Mouse (Mus musculus) forebrain, embryonic 10.5 days (tissue): ENCODE measurements around the gene Commd7. TPM values are rescaled to one million over a fixed set of nuclear protein-coding genes. Genes with fewer than 3 reads are reported as not detected.
A peak's percentile ranks its signal among the peaks of the same experiment; 100 is the strongest.

ENCODE experiments used
- DNase-seq: peaks from one replicate; pipeline ENCODE4 v3.0.0-alpha.2; 2017; ENCODE audit warnings: low spot score; ENCODE audit errors: extremely low spot score
- H3K27ac ChIP-seq: fragments of 300-500 bp; sonication (generic); 2 replicates; pipeline ENCODE4 v1.5.1; 2016; ENCODE audit warnings: mild to moderate bottlenecking
- H3K27me3 ChIP-seq: fragments of 300-500 bp; sonication (generic); 2 replicates; pipeline ENCODE4 v1.6.1; 2016; ENCODE audit warnings: mild to moderate bottlenecking; ENCODE audit not compliant: poor library complexity, severe bottlenecking
- H3K36me3 ChIP-seq: fragments of 300-500 bp; sonication (generic); replicated peaks from 2 replicates; pipeline ENCODE4 v1.6.1; 2016; ENCODE audit warnings: mild to moderate bottlenecking, moderate library complexity
- H3K4me1 ChIP-seq: fragments of 300-500 bp; sonication (generic); 2 replicates; pipeline ENCODE4 v1.6.1; 2016
- H3K4me3 ChIP-seq: fragments of 300-500 bp; sonication (generic); 2 replicates; pipeline ENCODE4 v1.5.1; 2016; ENCODE audit warnings: mild to moderate bottlenecking, moderate library complexity
- H3K9me3 ChIP-seq: fragments of 300-500 bp; sonication (generic); 2 replicates; pipeline ENCODE4 v1.6.1; 2016; ENCODE audit warnings: mild to moderate bottlenecking, moderate library complexity
- WGBS: fragments of 180-500 bp; shearing (Covaris S2); methylation state at CpG from one replicate; pipeline ENCODE4 v1.1.7; 2016; 5-methylcytosine and 5-hydroxymethylcytosine counted together
- polyA plus RNA-seq: library from polyadenylated mRNA; unstranded; fragments of >200 nt; fragmentation: Nextera tagmentation; extraction: Ambion mirVana; gene quantifications from 2 replicates; pipeline ENCODE4 v1.2.1, GENCODE M21; 2016

Gene Commd7
- polyA plus RNA-seq, 1 experiment from 2014 or later, result 66.2 TPM

DNA sequence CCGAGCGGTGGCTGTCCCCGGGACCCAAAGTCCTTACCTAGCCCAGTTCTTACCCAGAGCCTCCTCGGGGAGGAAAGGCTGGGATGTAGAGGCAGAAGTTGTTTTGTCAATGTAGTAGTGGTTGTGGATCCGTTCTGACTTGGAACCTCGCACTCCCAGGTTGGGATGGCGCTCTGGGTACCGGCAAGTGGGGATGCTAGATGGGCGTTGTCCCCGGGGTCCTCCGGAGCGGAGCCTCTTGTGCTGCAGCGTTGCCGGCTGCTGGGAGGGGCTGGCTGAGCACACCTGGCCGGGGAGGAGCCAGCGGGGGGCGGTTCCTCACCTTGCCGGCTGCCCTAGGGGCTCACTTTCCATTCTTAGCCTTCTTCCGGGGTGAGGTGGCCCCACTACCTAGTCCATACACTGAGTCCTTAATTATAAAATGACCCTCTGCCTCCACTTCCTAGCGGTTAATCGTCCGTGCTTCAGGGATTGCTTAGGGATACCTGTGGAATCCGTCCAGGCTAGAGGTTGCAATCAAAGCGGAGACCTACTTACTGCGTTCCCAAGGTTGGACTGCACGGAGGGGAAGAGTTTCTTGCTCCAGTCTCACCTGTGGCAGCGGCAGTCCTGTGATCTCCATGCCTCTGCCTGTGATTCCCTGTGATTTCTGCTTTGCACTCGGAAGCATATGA is 17.6 kb upstream of the Commd7 start:
- Histone ChIP-seq H3K4me1 (peaks cover 50% of the 10 kb centered on the region), H3K27ac (peak overlapping the region; percentile 93), H3K4me3 (peak overlapping the region; percentile 87), H3K36me3 (peaks cover 9% of the 10 kb centered on the region; the same call in 1 of the 2 replicates), H3K27me3 (peaks cover 20% of the 10 kb centered on the region), H3K9me3 (no peaks in the 10 kb centered on the region)
- WGBS, result under 1% methylated on average over 28 of the region's 28 CpGs
- no peak for DNase-seq

DNA sequence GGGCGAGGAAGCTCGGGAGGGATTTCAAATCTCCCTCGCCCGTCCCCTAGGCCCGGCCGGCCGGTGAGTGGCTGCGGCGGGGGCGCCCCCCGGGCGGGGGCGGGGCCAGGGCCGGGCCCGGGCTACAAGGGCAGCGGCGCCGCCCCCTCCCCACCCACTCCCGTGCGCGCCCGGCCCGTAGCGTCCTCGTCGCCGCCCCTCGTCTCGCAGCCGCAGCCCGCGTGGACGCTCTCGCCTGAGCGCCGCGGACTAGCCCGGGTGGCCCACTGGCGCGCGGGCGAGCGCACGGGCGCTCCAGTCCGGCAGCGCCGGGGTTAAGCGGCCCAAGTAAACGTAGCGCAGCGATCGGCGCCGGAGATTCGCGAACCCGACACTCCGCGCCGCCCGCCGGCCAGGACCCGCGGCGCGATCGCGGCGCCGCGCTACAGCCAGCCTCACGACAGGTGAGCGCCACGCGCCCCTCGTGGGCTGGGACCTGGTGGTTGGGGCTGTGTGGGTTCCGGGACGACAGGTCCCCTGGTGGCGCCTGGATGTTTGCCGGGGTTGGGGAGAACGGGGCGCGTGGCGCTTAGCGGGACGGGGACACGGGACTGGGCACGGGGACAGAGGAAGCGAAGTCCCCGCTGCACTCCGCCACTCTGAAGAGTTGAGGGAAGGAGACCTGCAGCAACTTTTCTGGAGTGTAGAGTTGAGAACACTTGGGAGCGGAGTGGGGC is 16.9 kb upstream of the Commd7 start, which contains the start of gene Dnmt3b:
Dnmt3b (plus strand) TSS at position 153 of the 716 bp plus-strand sequence.
- H3K36me3 ChIP-seq, result peaks cover 4% of the 10 kb centered on the region; the same call in 1 of the 2 replicates
- WGBS, result under 1% methylated on average over 86 of the region's 93 CpGs
- peak within 1 kb of the TSS; percentile 93 for H3K27ac ChIP-seq
- peak within 1 kb of the TSS; percentile 87 for H3K4me3 ChIP-seq
- peaks cover 20% of the 10 kb centered on the region for H3K27me3 ChIP-seq
- H3K9me3 ChIP-seq, result no peaks in the 10 kb centered on the region
- H3K4me1 ChIP-seq, result peaks cover 50% of the 10 kb centered on the region
- DNase-seq, result peak; percentile 69

DNA sequence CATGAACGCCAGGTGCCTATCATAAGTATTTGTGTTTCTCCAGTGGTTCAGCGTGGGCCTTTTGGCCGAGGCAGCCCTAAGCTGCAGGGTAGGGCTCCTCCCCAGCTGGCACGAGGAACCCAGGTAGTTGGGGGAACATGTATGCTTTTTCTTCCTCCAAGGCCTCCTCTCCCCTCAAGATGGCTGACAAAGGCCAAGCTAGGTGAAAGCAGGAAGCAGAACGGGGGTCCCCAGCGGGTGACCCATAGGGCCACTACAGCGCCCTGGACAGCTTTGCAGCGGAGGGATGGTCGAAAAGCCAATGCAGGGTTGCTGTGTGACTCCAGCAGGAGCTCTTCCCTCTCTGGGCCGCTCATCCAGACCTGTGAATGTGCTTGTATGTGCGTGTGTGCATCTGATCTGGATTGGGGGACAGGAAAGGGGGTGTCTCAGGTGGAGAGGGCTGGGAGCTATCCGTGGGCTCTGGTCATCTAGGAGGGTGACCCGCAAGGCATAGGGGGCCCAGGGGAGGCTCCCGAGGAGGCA is 16.3 kb upstream of the Commd7 start:
- Histone ChIP-seq H3K27me3 (peaks cover 20% of the 10 kb centered on the region), H3K4me1 (peaks cover 46% of the 10 kb centered on the region), H3K27ac (peak overlapping the region; percentile 93), H3K4me3 (peak overlapping the region; percentile 87), H3K36me3 (no peaks in the 10 kb centered on the region), H3K9me3 (no peaks in the 10 kb centered on the region)
- no peak for DNase-seq
- WGBS, result 17% methylated on average over 14 of the region's 14 CpGs

DNA sequence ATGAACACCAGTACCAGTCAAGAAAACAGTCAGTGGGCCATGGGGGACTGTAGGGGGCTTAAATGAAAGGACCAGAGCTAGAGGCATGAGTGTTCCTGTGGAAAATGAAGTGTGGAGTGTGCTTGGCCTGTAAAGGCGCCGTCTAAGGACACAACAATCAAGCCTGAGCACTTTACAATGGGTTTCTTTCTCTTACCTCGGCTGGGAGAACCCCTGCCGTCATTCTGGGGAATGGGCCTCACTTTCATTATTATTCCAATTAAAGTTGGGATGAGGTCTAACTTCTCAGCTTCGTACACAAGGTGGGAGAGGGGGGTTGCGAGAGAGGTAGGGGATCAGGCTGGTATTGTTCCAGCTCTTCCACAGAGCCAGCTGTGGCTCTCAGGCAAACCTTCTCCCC is 10.4 kb upstream of the Commd7 start:
- H3K27me3 ChIP-seq, result peaks cover 20% of the 10 kb centered on the region
- no peaks in the 10 kb centered on the region for H3K36me3 ChIP-seq
- peaks cover 27% of the 10 kb centered on the region for H3K4me1 ChIP-seq
- 17% methylated on average over 6 of the region's 6 CpGs for WGBS
- H3K4me3 ChIP-seq, result no peak overlapping the region
- DNase-seq, result no peak
- no peaks in the 10 kb centered on the region for H3K9me3 ChIP-seq
- H3K27ac ChIP-seq, result no peak overlapping the region

DNA sequence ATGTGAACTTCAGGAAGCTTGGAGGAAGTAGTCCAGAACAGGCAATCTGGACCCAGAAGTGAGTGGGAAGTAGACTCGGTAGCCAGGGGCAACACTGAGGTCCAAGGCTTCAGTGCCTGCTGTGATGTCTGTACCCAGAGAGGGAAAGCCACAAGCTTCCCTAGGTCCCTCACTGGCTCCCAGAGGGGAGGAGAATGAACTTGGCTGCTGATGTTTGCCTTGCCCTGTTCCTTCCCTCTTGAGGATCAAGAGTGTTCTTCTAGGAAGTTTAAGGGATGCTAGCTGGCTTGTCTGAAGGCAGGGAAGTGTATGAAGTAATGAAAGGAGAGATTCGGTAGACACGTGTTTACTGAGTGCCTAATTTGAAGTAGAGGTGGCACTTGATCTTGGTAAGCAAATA is 9.9 kb upstream of the Commd7 start:
- Histone ChIP-seq H3K4me3 (no peak overlapping the region), H3K36me3 (no peaks in the 10 kb centered on the region), H3K9me3 (no peaks in the 10 kb centered on the region), H3K27me3 (peaks cover 19% of the 10 kb centered on the region), H3K4me1 (peaks cover 27% of the 10 kb centered on the region), H3K27ac (no peak overlapping the region)
- DNase-seq, result no peak
- 17% methylated on average over 3 of the region's 3 CpGs for WGBS

DNA sequence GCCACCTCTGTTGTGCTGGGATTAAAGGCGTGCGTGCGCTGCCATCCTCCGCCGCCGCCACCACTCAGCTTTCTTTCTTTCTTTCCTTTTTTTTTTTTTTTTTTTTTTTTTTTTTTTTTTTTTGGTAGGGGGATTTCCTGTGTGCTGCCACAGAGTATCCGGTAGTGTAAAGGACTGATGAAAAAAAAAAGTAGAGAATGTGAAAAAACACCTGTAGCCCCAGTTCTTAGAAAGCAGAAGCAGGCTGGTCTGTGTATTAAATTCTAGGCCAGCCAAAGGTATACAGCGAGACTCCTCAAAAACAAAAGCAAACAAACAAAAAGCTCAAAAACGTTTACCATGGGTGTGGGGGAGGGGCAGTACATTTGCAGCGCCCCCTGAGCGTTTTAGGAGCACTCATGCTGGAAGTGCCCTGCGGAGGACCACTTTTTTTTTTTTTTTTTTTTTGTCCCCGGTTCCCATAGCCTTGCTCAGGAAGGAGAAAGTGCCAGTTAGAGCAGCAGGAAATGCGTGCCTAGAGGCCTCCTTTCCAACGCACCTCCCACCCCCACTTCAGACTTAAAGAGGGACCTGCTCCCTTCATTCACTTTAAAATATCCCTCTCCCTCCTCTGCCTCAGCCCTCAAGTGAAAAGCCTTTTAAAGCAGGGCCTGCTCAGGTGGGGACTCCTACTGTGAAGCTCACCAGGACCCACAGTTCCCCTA is 6.5 kb upstream of the Commd7 start:
- Histone ChIP-seq H3K27me3 (peaks cover 19% of the 10 kb centered on the region), H3K27ac (peak overlapping the region; percentile 35; the same call in 1 of the 2 replicates)
- WGBS, result 15% methylated on average over 15 of the region's 15 CpGs

DNA sequence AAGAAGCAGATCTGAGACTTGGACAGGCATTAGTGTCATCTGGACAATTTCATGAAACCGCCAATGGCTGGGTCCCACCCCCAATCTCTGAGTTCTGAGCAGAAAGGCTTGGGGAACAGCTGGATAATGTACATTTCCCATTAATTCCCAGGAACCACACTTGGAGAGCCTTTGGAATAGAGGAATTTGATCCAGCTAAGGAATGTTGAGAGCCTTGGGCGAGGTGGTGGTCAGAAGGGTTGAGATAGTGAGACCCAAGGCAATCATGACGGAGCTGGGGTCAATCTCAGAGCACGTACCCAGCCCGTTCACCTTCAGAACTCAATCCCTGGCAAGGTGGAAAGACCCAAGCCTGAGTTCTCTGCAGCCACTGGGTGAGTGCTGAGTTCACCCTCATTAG is 678 bp upstream of the Commd7 start:
- Histone ChIP-seq H3K36me3 (peaks cover 15% of the 10 kb centered on the region), H3K4me3 (peak overlapping the region; percentile 77; the same call in 1 of the 2 replicates), H3K9me3 (no peaks in the 10 kb centered on the region), H3K27me3 (no peaks in the 10 kb centered on the region), H3K4me1 (peaks cover 22% of the 10 kb centered on the region), H3K27ac (no peak overlapping the region)
- WGBS, result 91% methylated on average over 5 of the region's 5 CpGs
- DNase-seq, result no peak

More for the DNA sequence above, 6.5 kb upstream of the Commd7 start:
- no peak for DNase-seq
- Histone ChIP-seq H3K4me3 (no peak overlapping the region), H3K9me3 (no peaks in the 10 kb centered on the region), H3K36me3 (no peaks in the 10 kb centered on the region), H3K4me1 (peaks cover 27% of the 10 kb centered on the region)

DNA sequence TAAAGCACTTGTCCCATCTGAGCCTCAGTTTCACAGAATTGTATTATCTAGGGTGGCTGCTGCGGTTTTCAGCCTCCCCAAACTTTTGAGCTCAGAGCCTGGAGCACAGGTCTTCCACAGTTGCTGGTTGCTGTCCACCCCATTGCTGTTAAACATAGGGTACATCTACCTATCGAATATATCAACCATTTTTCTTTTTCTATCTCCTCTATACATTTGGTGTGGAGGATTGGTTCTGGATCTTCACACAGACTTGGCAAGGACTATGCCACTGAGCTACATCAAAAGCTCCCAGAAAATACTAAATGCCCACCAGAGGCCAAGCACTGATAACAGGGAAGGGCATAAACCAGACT is 268 bp upstream of the Commd7 start:
- DNase-seq, result no peak
- 44% methylated on average over 2 of the region's 2 CpGs for WGBS
- peak overlapping the region; percentile 92 for H3K27ac ChIP-seq
- no peaks in the 10 kb centered on the region for H3K27me3 ChIP-seq
- no peaks in the 10 kb centered on the region for H3K9me3 ChIP-seq
- peak overlapping the region; percentile 77 for H3K4me3 ChIP-seq
- H3K4me1 ChIP-seq, result peaks cover 22% of the 10 kb centered on the region
- H3K36me3 ChIP-seq, result peaks cover 20% of the 10 kb centered on the region

DNA sequence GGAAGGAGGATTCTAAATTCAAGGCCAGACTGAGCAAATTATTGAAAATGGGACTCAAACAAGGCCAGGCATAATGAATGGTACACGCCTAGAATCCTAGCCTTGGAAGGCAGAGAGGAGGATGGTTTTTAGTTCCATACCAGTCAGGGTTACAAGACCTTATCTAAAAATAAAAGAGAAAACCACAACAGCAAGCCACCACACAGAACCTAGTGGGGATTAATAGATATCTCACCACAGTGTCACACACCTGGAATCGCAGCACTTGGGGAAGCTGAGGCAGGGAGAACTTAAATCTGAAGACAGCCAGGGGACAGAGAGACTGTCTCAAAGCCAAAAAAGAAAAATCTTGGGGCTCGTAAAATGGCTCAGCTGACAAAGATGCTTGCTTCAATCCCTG is 1.6 kb downstream of the Commd7 start:
- Histone ChIP-seq H3K4me3 (no peak overlapping the region), H3K27me3 (no peaks in the 10 kb centered on the region), H3K4me1 (peaks cover 22% of the 10 kb centered on the region), H3K36me3 (peaks cover 39% of the 10 kb centered on the region), H3K27ac (no peak overlapping the region), H3K9me3 (no peaks in the 10 kb centered on the region)
- 93% methylated on average over 3 of the region's 3 CpGs for WGBS
- no peak for DNase-seq

DNA sequence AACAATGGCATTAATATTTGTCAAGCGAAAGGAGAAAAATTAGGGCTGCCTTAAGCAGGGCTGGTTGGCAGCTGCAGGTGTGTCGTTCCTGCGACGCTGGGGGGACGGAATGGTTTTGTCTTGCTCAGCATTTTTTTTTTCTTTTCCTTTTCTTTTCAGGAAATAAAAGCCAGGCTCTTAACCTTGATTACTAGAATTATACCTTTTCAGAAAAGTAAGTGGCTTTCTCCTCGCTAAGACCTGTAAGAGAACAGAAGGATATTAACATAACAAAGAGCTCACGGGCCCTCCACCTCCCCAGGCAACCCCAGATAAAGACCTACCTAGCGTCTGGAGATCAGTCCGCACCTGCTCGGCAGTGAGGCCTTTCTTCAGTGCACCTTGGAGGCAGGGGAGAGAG is 10.1 kb downstream of the Commd7 start:
- DNase-seq, result no peak
- Histone ChIP-seq H3K27me3 (no peaks in the 10 kb centered on the region), H3K36me3 (peaks cover 99% of the 10 kb centered on the region), H3K9me3 (no peaks in the 10 kb centered on the region), H3K4me1 (peaks cover 4% of the 10 kb centered on the region; the same call in 1 of the 2 replicates), H3K4me3 (no peak overlapping the region), H3K27ac (no peak overlapping the region)
- 44% methylated on average over 10 of the region's 10 CpGs for WGBS

DNA sequence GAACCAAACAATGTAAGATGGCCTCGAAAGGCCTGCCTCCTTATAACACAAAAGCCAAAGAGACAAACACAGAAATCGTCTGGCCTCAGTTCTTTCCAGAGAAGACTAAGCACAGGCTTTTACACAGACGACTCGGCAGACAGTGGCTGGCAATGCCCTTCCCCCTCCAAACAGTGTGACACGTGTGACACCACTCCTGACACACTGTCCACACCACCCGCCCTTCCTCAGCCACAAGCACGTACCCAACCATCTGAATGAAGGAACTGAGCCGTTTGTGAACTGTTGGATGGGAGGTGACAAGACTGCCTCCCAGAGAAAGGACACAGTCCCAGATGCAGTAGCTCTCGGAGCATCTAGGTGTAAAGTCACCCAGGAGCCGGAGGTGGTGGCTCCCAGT is 13.7 kb downstream of the Commd7 start:
- H3K36me3 ChIP-seq, result peaks cover 65% of the 10 kb centered on the region
- no peaks in the 10 kb centered on the region for H3K9me3 ChIP-seq
- DNase-seq, result no peak
- H3K4me3 ChIP-seq, result no peak overlapping the region
- no peak overlapping the region for H3K27ac ChIP-seq
- no peaks in the 10 kb centered on the region for H3K27me3 ChIP-seq
- peaks cover 4% of the 10 kb centered on the region; the same call in 1 of the 2 replicates for H3K4me1 ChIP-seq
- WGBS, result 86% methylated on average over 10 of the region's 10 CpGs

DNA sequence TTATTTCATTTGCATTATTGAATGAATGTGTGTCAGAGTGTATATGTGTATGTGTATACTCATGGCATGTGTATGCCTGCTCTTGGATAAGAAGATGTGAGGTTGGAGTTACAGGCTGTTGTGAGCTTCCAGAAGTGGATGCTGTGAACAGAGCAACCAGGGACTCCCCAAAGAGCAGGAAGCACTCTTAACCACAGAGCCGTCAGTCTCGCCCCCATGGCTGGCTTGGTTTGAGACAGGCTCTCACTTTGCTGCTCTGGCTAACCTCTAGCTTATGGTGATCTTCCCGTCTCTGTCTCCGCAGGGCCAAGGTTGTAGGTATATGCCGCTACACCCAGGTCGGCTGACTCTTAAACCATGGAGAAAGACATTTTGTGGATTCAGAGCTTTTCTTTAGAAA is 14.1 kb downstream of the Commd7 start:
- H3K36me3 ChIP-seq, result peaks cover 60% of the 10 kb centered on the region
- H3K4me1 ChIP-seq, result peaks cover 4% of the 10 kb centered on the region; the same call in 1 of the 2 replicates
- no peak overlapping the region for H3K4me3 ChIP-seq
- no peak overlapping the region for H3K27ac ChIP-seq
- no peaks in the 10 kb centered on the region for H3K27me3 ChIP-seq
- H3K9me3 ChIP-seq, result no peaks in the 10 kb centered on the region
- no peak for DNase-seq
- WGBS, result 95% methylated on average over 6 of the region's 6 CpGs
